Mouse (Mus musculus): ENCODE data around the gene Gbp5. TPM values are rescaled to one million over a fixed set of nuclear protein-coding genes. Genes with fewer than 3 reads are reported as not detected.

Gbp5 gene
- polyA plus RNA-seq, 1 experiment from 2014 or later = 0.17 TPM

DNA sequence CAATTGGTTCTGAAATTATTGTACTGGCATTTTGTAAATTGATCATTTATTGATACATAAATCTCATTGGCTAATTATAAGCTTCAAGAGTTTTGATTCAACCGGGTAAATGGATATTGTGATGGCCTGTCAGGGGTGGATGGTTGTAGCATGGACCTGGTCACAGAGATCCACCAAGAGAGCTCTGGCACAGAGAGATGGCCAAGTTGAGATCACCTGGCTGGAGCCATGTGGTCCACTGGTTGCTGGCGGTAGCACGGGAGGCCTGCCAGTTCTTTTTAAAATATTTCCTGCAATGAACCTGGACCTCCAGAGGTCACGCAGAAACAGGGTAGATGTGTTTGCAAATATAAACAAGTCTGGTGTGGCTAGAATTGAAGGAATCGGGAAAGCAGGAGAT, 15.9 kb upstream of the Gbp5 start:
- no peaks in the 10 kb centered on the region for H3K4me1 ChIP-seq (replicated peaks; ENCODE audit: control insufficient read depth, insufficient read depth, low read length)
- WGBS = 60% methylated on average over 5 of the region's 5 CpGs
- no peak overlapping the region for H3K27ac ChIP-seq (ENCODE audit: low read depth, low read length)
- no peaks in the 10 kb centered on the region for H3K36me3 ChIP-seq (ENCODE audit: control insufficient read depth, insufficient read depth)
- no peak for ATAC-seq
- H3K27me3 ChIP-seq (replicated peaks; ENCODE audit: control insufficient read depth, insufficient read depth, low read length) = no peaks in the 10 kb centered on the region
- H3K4me3 ChIP-seq (ENCODE audit: low read depth, low read length) = no peak overlapping the region
- TF ChIP-seq CTCF (IDR thresholded peaks at IDR 0.05; ENCODE audit: low read depth) = no peak
- H3K9me3 ChIP-seq (ENCODE audit: control insufficient read depth) = no peaks in the 10 kb centered on the region
- H3K9ac ChIP-seq (ENCODE audit: low read depth, low read length) = no peak overlapping the region
- no peak overlapping the region for H3K4me2 ChIP-seq (replicated peaks; ENCODE audit: low read depth)

DNA sequence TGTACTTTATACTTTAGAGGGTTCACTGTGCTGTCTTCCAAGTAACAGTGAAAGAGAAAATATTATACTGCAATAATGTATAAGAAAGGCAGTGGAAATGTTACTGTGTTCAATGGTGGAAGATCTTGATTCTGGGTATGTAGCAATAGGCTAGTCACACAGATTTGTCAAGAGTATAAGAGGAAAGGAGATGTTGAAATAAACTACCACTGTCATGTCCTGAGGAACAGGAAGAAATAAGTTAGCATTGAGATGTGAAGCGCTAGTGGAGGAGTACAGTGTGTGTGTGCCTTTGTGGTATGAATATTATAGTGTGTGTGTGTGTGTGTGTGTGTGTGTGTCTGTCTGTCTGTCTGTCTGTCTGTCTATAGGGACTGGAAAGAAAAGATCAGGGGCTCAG, 15.4 kb upstream of the Gbp5 start:
- H3K36me3 ChIP-seq (ENCODE audit: control insufficient read depth, insufficient read depth) = no peaks in the 10 kb centered on the region
- no peak overlapping the region for H3K9ac ChIP-seq (ENCODE audit: low read depth, low read length)
- H3K4me1 ChIP-seq (replicated peaks; ENCODE audit: control insufficient read depth, insufficient read depth, low read length) = no peaks in the 10 kb centered on the region
- no peak overlapping the region for H3K4me2 ChIP-seq (replicated peaks; ENCODE audit: low read depth)
- H3K9me3 ChIP-seq (ENCODE audit: control insufficient read depth) = no peaks in the 10 kb centered on the region
- TF ChIP-seq CTCF (IDR thresholded peaks at IDR 0.05; ENCODE audit: low read depth) = no peak
- ATAC-seq = no peak
- H3K27me3 ChIP-seq (replicated peaks; ENCODE audit: control insufficient read depth, insufficient read depth, low read length) = no peaks in the 10 kb centered on the region
- H3K4me3 ChIP-seq (ENCODE audit: low read depth, low read length) = no peak overlapping the region
- 88% methylated on average over 1 of the region's 1 CpGs for WGBS
- H3K27ac ChIP-seq (ENCODE audit: low read depth, low read length) = no peak overlapping the region

DNA sequence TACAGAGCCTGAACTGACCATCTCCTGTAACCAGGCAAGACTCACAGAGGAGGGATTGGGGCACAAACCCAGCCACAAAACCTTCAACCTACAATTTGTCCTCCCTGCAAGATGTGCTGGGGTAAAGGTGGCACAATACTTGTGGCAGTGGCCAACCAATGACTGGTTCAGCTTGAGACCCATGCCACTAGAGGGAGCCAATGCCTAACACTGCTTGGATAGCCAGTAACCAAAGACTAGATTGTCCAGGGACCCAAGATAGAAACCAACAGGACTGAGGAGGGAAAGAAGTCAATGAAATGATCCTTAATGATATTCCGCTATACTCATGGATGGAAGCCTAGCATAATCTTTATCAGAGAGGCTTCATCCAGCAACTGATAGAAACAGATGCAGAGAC, 3.3 kb upstream of the Gbp5 start:
- ATAC-seq = 0 out of 2 replicates have a peak, but pooled peaks have one; percentile 36
- 79% methylated on average over 1 of the region's 1 CpGs for WGBS

DNA sequence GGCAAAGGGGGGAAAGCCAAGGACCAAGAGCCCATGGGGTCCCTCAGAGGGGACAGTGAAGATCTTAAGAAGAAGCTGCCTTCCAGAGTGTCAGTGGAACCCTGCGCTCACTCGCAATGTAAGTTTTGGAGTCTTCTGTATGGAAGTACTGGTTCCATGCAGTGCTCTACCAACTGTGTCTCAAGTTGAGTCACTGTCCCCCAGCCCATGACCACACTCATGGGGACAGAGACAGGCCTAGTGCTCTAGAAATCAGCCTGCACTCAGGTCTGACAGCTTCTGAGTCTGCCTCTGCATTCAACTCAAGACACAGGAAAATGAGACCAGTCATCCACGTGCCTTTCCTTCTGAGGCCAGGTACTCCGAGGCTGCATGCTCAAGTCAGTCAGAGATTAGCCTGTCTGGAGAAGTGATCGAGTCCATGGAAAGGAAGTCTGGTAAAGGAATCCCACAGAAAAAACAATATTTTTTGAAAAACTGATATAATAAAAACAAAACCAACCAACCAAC, 1.4 kb downstream of the Gbp5 start:
- no peak for ATAC-seq
- no peaks in the 10 kb centered on the region for H3K4me1 ChIP-seq (replicated peaks; ENCODE audit: control insufficient read depth, insufficient read depth, low read length)
- no peak overlapping the region for H3K9ac ChIP-seq (ENCODE audit: low read depth, low read length)

More for the DNA sequence above, 3.3 kb upstream of the Gbp5 start:
- no peaks in the 10 kb centered on the region for H3K4me1 ChIP-seq (replicated peaks; ENCODE audit: control insufficient read depth, insufficient read depth, low read length)
- H3K27me3 ChIP-seq (replicated peaks; ENCODE audit: control insufficient read depth, insufficient read depth, low read length) = 0 out of 2 replicates have a peak, but pooled peaks cover 12% of the 10 kb centered on the region
- no peaks in the 10 kb centered on the region for H3K9me3 ChIP-seq (ENCODE audit: control insufficient read depth)
- no peak overlapping the region for H3K27ac ChIP-seq (ENCODE audit: low read depth, low read length)
- H3K9ac ChIP-seq (ENCODE audit: low read depth, low read length) = no peak overlapping the region
- no peak overlapping the region for H3K4me2 ChIP-seq (replicated peaks; ENCODE audit: low read depth)
- no peak overlapping the region for H3K4me3 ChIP-seq (ENCODE audit: low read depth, low read length)
- H3K36me3 ChIP-seq (ENCODE audit: control insufficient read depth, insufficient read depth) = no peaks in the 10 kb centered on the region
- TF ChIP-seq CTCF (IDR thresholded peaks at IDR 0.05; ENCODE audit: low read depth) = peak; percentile 96

DNA sequence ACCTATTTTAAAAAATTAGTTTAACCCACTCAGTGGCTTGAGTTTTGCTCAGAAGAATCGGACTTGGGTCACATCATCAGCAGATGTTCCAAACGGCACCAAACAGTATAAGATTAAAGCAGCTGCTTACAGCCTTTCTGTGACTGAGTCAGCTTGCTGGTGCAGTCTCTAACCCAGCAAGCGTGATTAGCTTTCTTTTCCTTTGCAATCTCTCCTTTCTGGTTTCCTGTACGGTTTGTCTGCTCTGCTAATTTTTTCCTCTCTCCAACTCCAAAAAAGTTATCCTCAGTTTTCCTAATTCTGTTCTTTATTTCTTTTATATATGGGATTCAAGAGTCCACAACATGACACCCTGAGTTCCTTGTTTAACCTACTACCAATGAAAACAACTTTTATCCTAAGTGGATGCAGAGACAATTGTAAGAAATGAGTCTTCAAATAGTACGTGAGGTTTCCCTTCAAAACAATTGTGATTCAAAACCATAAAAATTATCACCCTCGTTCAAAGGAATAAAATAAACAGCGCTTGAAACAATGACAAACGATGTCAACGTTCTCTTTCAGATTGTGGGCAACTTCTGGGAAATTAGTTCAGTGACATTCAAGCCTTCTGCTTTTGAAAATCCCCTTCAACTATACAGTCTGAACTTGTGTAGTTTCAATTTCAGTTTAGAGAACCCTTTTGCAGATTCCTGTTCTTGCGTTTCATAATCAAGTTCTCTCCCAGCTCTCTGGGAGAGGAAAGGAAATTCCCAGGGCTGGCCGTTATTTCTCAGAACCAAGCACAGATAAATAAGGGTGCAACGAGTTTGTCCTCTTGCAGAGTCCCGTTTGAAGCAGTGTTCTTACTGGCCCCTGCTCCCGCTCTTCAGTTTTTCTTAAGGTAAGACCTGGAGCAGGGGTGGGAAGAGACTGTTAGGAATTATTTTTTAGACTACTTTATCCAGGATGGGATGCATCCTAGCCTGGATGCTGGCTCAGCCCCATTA, 2.6 kb downstream of the Gbp5 start:
- WGBS = 37% methylated on average over 14 of the region's 14 CpGs
- Histone ChIP-seq H3K9ac (ENCODE audit: low read depth, low read length) (0 out of 2 replicates have a peak overlapping the region, but pooled peaks have one; percentile 11), H3K4me1 (replicated peaks; ENCODE audit: control insufficient read depth, insufficient read depth, low read length) (no peaks in the 10 kb centered on the region), H3K4me3 (ENCODE audit: low read depth, low read length) (peak overlapping the region; percentile 25), H3K27ac (ENCODE audit: low read depth, low read length) (no peak overlapping the region), H3K27me3 (replicated peaks; ENCODE audit: control insufficient read depth, insufficient read depth, low read length) (0 out of 2 replicates have a peak, but pooled peaks cover 4% of the 10 kb centered on the region), H3K4me2 (replicated peaks; ENCODE audit: low read depth) (peak overlapping the region; percentile 51), H3K9me3 (ENCODE audit: control insufficient read depth) (no peaks in the 10 kb centered on the region), H3K36me3 (ENCODE audit: control insufficient read depth, insufficient read depth) (no peaks in the 10 kb centered on the region)
- no peak for ATAC-seq
- no peak for TF ChIP-seq CTCF (IDR thresholded peaks at IDR 0.05; ENCODE audit: low read depth)

More for the DNA sequence above, 1.4 kb downstream of the Gbp5 start:
- no peaks in the 10 kb centered on the region for H3K36me3 ChIP-seq (ENCODE audit: control insufficient read depth, insufficient read depth)
- no peak overlapping the region for H3K4me3 ChIP-seq (ENCODE audit: low read depth, low read length)
- no peaks in the 10 kb centered on the region for H3K9me3 ChIP-seq (ENCODE audit: control insufficient read depth)
- no peak overlapping the region for H3K4me2 ChIP-seq (replicated peaks; ENCODE audit: low read depth)
- 90% methylated on average over 5 of the region's 5 CpGs for WGBS
- no peak overlapping the region for H3K27ac ChIP-seq (ENCODE audit: low read depth, low read length)
- 0 out of 2 replicates have a peak, but pooled peaks cover 12% of the 10 kb centered on the region for H3K27me3 ChIP-seq (replicated peaks; ENCODE audit: control insufficient read depth, insufficient read depth, low read length)
- TF ChIP-seq CTCF (IDR thresholded peaks at IDR 0.05; ENCODE audit: low read depth) = no peak

DNA sequence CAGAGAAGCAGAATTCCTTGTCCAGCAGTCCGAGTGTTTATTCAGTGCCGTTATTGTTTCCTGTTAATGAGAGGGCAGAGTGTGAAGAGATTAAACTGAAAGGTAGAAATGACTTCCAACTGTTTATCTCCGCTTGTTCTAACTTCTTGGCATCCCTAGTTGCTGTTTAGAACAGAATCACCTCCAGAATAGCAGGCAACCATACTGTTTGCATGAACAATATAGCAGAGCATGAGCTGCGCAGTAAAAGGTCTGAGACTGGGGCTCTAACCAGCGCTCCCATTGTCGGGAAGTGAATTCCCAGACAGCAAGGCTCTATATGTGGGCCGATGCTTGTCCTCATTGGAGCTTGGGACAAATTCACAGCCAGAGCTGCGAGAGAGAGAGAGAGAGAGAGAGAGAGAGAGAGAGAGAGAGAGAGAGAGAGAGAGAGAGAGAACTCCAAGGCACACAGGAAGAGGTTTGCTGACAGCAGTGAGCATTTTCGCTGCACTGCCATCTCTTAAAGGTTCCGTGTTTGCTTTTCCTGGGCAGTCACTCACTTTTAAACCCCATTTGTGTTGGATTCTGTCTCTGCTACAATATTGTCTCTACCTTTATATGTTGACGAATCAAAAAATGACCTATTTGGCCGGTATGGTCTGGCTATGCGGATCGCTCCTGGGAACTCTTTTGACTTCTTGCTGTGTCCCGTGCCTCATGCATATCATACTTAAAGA, 3.5 kb downstream of the Gbp5 start:
- Histone ChIP-seq H3K27me3 (replicated peaks; ENCODE audit: control insufficient read depth, insufficient read depth, low read length) (0 out of 2 replicates have a peak, but pooled peaks cover 3% of the 10 kb centered on the region), H3K9me3 (ENCODE audit: control insufficient read depth) (no peaks in the 10 kb centered on the region), H3K36me3 (ENCODE audit: control insufficient read depth, insufficient read depth) (no peaks in the 10 kb centered on the region), H3K4me2 (replicated peaks; ENCODE audit: low read depth) (peak overlapping the region; percentile 51), H3K9ac (ENCODE audit: low read depth, low read length) (0 out of 2 replicates have a peak overlapping the region, but pooled peaks have one; percentile 11), H3K4me3 (ENCODE audit: low read depth, low read length) (peak overlapping the region; percentile 25), H3K27ac (ENCODE audit: low read depth, low read length) (no peak overlapping the region), H3K4me1 (replicated peaks; ENCODE audit: control insufficient read depth, insufficient read depth, low read length) (no peaks in the 10 kb centered on the region)
- ATAC-seq = no peak
- TF ChIP-seq CTCF (IDR thresholded peaks at IDR 0.05; ENCODE audit: low read depth) = no peak
- 50% methylated on average over 15 of the region's 15 CpGs for WGBS

Measured in intestine, postnatal 0 days (tissue).